Mouse (Mus musculus) forebrain, embryonic 11.5 days (tissue): ENCODE data around the gene Prepl. TPM values are rescaled to one million over a fixed set of nuclear protein-coding genes. Genes with fewer than 3 reads are reported as not detected.

ENCODE experiments used
- polyA plus RNA-seq: library from polyadenylated mRNA; unstranded; fragments of >200 nt; fragmentation: Nextera tagmentation; extraction: Ambion mirVana; gene quantifications from 2 replicates; pipeline ENCODE4 v1.2.1, GENCODE M21; 2014

Gene Prepl
- polyA plus RNA-seq, 1 experiment from 2014 or later: 46.4 TPM

Other genes with a start within 250 kb of the Prepl start
- gene Ppm1b, start 133.5 kb downstream of the Prepl start, polyA plus RNA-seq: 94.7 and 99.5 TPM in 2 replicates
- gene Slc3a1, start 61.9 kb downstream of the Prepl start, polyA plus RNA-seq: 0.20 and 0.43 TPM in 2 replicates
- 14.6 and 15.9 TPM in 2 replicates for gene Camkmt, start 311 bp upstream of the Prepl start, polyA plus RNA-seq